Mouse (Mus musculus) intestine, embryonic 15.5 days (tissue): ENCODE measurements around the gene Dmd. TPM values are rescaled to one million over a fixed set of nuclear protein-coding genes. Genes with fewer than 3 reads are reported as not detected.

Source experiments
- ATAC-seq: fragments of 200-750 bp; cut with Nextera tagmentation; 2 replicates; pipeline ENCODE4 v1.8.0; 2017; ENCODE audit warnings: moderate TSS enrichment, moderate library complexity
- H3K27ac ChIP-seq: fragments of 300-500 bp; sonication (generic); 2 replicates; pipeline ENCODE4 v1.5.1; 2015; ENCODE audit warnings: mild to moderate bottlenecking, inconsistent platforms
- H3K27me3 ChIP-seq: fragments of 300-500 bp; sonication (generic); replicated peaks from 2 replicates; pipeline ENCODE4 v1.6.1; 2015; ENCODE audit warnings: inconsistent platforms
- H3K36me3 ChIP-seq: fragments of 300-500 bp; sonication (generic); 2 replicates; pipeline ENCODE4 v1.6.1; 2015; ENCODE audit warnings: inconsistent platforms
- H3K4me1 ChIP-seq: fragments of 300-500 bp; sonication (generic); replicated peaks from 2 replicates; pipeline ENCODE4 v1.6.1; 2015; ENCODE audit warnings: inconsistent platforms
- H3K4me2 ChIP-seq: fragments of 300-500 bp; sonication (generic); replicated peaks from 2 replicates; pipeline ENCODE4 v1.6.1; 2015; ENCODE audit warnings: mild to moderate bottlenecking, inconsistent platforms
- H3K4me3 ChIP-seq: fragments of 300-500 bp; sonication (generic); replicated peaks from 2 replicates; pipeline ENCODE4 v1.5.1; 2015; ENCODE audit warnings: inconsistent platforms
- H3K9ac ChIP-seq: fragments of 300-500 bp; sonication (generic); 2 replicates; pipeline ENCODE4 v1.6.1; 2015; ENCODE audit warnings: inconsistent platforms
- H3K9me3 ChIP-seq: fragments of 300-500 bp; sonication (generic); 2 replicates; pipeline ENCODE4 v1.6.1; 2016; ENCODE audit warnings: inconsistent platforms
- WGBS: fragments of 180-500 bp; shearing (Covaris S2); methylation state at CpG from one replicate; pipeline ENCODE4 v1.1.7; 2015; 5-methylcytosine and 5-hydroxymethylcytosine counted together
- polyA plus RNA-seq: library from polyadenylated mRNA; unstranded; fragments of >200 nt; fragmentation: Nextera tagmentation; extraction: Ambion mirVana; gene quantifications from 2 replicates; pipeline ENCODE4 v1.2.1, GENCODE M21; 2015

Dmd gene
- polyA plus RNA-seq, 1 experiment from 2014 or later: 22.3 TPM

DNA sequence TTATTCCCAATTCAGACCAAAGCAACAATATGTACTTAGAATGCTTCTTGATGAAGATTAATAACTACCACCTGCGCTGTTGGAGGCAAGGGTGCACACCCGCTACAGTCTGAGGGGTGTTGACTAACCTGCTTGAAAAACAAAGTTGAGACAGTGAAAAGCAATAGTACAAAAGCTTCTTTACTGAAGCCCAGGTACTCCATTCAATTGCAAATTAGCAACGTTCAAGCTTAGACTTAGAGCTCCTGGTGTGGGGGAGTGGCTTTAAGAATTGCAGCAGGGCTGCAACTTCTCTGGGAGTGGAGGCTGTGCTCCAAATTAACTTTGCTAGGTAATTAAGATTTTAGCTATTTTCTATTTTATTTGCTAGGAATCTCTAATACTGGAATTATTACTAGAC is 1495.3 kb downstream of the Dmd start:
- WGBS: 56% methylated on average over 3 of the region's 3 CpGs
- Histone ChIP-seq H3K9ac (no peak overlapping the region), H3K4me2 (no peak overlapping the region), H3K4me3 (no peak overlapping the region), H3K36me3 (no peaks in the 10 kb centered on the region), H3K4me1 (no peaks in the 10 kb centered on the region), H3K27me3 (no peaks in the 10 kb centered on the region), H3K9me3 (no peaks in the 10 kb centered on the region), H3K27ac (no peak overlapping the region)
- no peak for ATAC-seq

DNA sequence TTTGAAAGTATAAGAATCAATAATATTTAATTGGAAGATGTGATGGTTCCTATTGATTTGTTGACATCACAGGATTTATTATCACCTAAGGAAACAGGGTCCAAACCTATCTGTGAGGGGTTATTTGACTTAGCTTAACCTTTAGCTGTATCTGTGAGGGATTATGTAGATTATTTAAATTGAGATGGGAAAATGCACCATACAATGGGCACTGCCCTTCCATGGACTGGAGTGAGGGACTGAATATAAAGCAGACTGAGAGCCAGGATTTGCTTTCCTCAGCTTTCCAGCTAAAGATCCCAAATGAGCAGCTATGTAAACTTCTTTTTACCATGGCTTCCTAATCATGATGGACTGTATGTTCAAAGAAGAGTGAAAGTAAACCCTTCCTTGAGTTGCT is 1496.0 kb downstream of the Dmd start:
- Histone ChIP-seq H3K9ac (no peak overlapping the region), H3K4me2 (no peak overlapping the region), H3K4me3 (no peak overlapping the region), H3K36me3 (no peaks in the 10 kb centered on the region), H3K27me3 (no peaks in the 10 kb centered on the region), H3K27ac (no peak overlapping the region), H3K9me3 (no peaks in the 10 kb centered on the region), H3K4me1 (no peaks in the 10 kb centered on the region)
- ATAC-seq: no peak

DNA sequence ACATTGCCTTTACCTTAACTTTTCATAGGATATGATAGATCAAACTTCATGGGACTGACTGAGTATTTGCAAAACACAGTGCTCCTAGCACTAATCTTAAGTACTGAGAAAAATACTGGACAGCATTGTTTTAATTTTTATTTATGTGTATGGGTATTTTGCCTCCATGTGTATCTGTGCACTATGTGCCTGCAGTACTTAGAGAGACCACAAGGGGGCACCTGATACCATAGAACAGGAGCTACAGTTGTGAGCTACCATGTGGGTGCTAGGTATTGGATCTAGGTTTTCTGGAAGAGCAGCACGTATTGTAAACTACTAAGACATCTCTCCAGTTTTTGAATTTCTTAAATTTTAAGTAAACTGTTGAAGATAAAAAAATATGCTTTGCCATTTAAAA is 1505.8 kb downstream of the Dmd start:
- WGBS: 84% methylated on average over 1 of the region's 1 CpGs
- H3K36me3 ChIP-seq: no peaks in the 10 kb centered on the region
- H3K9ac ChIP-seq: no peak overlapping the region
- no peak overlapping the region for H3K4me2 ChIP-seq
- H3K4me3 ChIP-seq: no peak overlapping the region
- no peak overlapping the region for H3K27ac ChIP-seq
- no peaks in the 10 kb centered on the region for H3K27me3 ChIP-seq
- no peaks in the 10 kb centered on the region for H3K9me3 ChIP-seq
- ATAC-seq: no peak
- no peaks in the 10 kb centered on the region for H3K4me1 ChIP-seq

DNA sequence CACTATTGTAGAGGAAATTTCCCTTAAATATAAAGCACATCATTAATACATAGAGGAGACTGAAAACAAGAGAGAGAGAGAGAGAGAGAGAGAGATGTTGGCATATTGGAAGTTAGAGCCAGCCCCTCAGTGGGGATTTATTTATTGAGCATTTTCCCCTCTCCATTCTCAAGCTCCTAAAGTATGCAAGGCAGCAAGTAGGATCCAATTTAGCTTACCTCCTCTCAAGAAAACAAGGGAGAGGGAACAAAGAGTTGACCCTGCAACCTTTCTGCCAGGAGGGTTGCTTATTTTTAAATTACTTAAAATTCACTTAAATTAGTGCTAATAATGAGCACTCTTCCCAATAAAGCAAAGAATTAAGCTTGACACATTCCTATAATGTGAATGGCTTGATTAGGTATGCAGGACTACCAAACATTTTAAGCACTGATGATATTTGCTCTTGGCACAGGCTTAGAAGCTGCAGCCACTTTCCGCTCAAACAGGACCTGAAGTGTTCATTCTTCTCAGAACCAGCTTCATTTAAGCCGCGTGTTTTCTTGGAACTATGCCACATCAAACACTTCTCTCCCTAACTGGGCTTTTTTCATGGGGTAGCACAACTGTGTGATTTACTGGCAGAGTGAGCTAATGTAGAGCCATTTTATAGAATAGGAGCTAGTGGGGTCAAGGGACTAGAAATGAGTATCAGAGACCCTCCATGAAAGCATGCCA is 1566.1 kb downstream of the Dmd start:
- H3K9me3 ChIP-seq: no peaks in the 10 kb centered on the region
- no peak for ATAC-seq
- H3K27me3 ChIP-seq: no peaks in the 10 kb centered on the region
- H3K4me3 ChIP-seq: no peak overlapping the region
- WGBS: 83% methylated on average over 3 of the region's 3 CpGs
- no peaks in the 10 kb centered on the region for H3K36me3 ChIP-seq
- H3K4me2 ChIP-seq: no peak overlapping the region
- no peak overlapping the region for H3K9ac ChIP-seq
- H3K27ac ChIP-seq: no peak overlapping the region
- H3K4me1 ChIP-seq: no peaks in the 10 kb centered on the region

DNA sequence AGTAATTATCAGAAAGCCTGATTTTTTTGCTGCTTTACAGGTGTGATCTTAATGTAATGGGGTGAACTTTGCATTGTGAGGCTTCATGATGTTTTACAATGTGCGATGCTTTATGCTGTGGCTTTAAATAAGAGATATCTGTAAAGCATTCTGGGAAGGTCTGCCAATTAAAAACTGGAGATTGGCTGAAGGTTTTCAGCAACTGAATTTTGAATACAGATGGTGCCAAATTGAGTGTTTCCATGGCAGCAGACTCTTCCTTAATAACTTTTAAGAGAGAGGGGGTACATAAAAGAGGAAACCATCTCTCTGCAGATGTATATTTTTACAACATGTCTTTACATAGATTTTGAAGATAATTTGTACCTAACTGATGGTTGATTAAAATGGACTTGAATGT is 1603.3 kb downstream of the Dmd start:
- H3K27me3 ChIP-seq: no peaks in the 10 kb centered on the region
- H3K4me1 ChIP-seq: no peaks in the 10 kb centered on the region
- H3K27ac ChIP-seq: no peak overlapping the region
- no peaks in the 10 kb centered on the region for H3K36me3 ChIP-seq
- 81% methylated on average over 1 of the region's 1 CpGs for WGBS
- H3K4me2 ChIP-seq: no peak overlapping the region
- ATAC-seq: no peak
- no peak overlapping the region for H3K4me3 ChIP-seq
- H3K9ac ChIP-seq: no peak overlapping the region
- H3K9me3 ChIP-seq: no peaks in the 10 kb centered on the region

DNA sequence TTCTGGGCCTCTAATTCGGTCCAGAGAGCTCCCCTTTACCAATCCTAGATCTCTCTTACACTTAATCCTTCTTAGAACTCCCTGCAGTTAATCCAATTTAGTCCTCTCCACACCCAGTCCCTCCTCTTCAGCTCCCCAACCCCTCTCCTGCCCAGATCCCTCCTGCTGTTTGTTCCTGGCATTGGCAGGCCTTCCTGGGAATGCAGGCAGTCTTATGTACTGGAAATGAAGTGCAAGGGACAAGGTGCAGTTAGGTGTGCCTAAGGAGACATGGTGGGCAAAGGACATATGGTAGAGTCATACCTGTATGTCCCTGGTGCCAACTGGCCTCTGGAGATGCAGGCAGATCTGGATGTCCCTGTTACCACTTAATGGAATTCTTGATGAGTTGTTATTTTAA is 1604.8 kb downstream of the Dmd start:
- WGBS: 27% methylated on average over 1 of the region's 1 CpGs
- no peaks in the 10 kb centered on the region for H3K4me1 ChIP-seq

DNA sequence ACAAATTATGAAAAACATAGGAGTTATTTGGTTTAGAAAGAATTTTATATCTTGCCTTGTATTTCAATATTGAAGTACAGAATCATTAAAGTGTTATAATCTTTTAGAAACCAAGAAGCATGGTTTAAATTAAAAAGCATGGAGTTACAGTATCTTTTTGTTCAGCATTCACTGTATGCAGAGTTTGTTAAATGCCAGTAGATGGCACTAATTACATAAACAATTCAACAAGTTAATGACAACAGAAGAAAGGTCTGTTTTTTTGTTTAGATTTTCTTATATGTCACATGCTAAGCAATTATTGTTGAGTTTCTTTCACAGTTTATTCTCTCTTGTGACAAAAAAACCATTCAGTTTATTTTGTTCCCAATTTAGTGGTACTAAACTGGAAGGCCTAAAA is 1649.8 kb downstream of the Dmd start:
- Histone ChIP-seq H3K4me2 (no peak overlapping the region), H3K4me3 (no peak overlapping the region), H3K36me3 (no peaks in the 10 kb centered on the region), H3K9me3 (no peaks in the 10 kb centered on the region), H3K9ac (no peak overlapping the region), H3K27ac (no peak overlapping the region), H3K27me3 (no peaks in the 10 kb centered on the region), H3K4me1 (no peaks in the 10 kb centered on the region)
- ATAC-seq: no peak

More for the DNA sequence above, 1604.8 kb downstream of the Dmd start:
- H3K27me3 ChIP-seq: no peaks in the 10 kb centered on the region
- no peak for ATAC-seq
- H3K9ac ChIP-seq: no peak overlapping the region
- H3K27ac ChIP-seq: no peak overlapping the region
- no peak overlapping the region for H3K4me2 ChIP-seq
- no peak overlapping the region for H3K4me3 ChIP-seq
- no peaks in the 10 kb centered on the region for H3K9me3 ChIP-seq
- H3K36me3 ChIP-seq: no peaks in the 10 kb centered on the region

DNA sequence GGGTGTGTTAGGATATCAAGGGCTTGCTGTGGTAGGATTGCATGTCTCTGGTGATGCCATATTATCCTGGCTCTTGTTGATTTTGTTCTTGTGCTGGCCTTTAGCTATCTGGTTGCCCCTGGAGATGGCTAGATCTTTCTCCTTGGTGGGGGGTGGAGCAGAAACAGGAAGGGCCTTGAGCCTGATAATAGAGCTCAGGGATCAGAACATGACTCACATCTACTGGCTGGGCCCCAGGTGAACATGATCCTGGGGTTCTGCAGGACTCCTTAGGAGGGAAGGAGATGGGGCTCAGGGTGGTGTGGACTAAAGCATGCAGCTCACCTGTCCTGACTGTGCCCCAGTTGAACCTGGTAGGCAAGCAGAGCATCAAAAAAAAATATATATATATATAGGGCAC is 1691.8 kb downstream of the Dmd start:
- Histone ChIP-seq H3K9ac (no peak overlapping the region), H3K27me3 (no peaks in the 10 kb centered on the region), H3K27ac (no peak overlapping the region), H3K4me1 (no peaks in the 10 kb centered on the region), H3K36me3 (no peaks in the 10 kb centered on the region), H3K9me3 (no peaks in the 10 kb centered on the region), H3K4me2 (no peak overlapping the region), H3K4me3 (no peak overlapping the region)
- ATAC-seq: no peak

DNA sequence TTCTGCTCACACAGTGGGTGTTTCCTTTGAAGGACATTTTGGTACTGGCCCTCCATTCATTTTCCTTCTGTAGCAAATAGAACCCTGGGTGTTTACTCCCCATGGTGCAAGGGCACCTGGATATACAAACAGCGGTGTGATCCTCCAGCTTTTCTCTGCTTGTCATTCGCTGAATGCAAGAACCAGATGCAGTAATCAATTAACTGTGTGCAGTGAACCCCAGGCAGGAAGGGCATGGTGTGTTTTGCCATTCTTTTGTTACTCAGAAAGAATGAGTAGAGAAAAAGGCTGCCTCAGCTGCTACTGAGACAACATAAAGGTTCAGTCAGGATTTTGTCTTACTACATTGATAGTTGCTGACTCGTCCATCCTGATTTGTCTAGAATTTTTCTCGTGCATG is 1799.0 kb downstream of the Dmd start:
- Histone ChIP-seq H3K27ac (no peak overlapping the region), H3K4me1 (no peaks in the 10 kb centered on the region), H3K4me2 (no peak overlapping the region), H3K27me3 (no peaks in the 10 kb centered on the region), H3K36me3 (no peaks in the 10 kb centered on the region), H3K9me3 (no peaks in the 10 kb centered on the region), H3K9ac (no peak overlapping the region), H3K4me3 (no peak overlapping the region)
- 56% methylated on average over 4 of the region's 4 CpGs for WGBS
- no peak for ATAC-seq

DNA sequence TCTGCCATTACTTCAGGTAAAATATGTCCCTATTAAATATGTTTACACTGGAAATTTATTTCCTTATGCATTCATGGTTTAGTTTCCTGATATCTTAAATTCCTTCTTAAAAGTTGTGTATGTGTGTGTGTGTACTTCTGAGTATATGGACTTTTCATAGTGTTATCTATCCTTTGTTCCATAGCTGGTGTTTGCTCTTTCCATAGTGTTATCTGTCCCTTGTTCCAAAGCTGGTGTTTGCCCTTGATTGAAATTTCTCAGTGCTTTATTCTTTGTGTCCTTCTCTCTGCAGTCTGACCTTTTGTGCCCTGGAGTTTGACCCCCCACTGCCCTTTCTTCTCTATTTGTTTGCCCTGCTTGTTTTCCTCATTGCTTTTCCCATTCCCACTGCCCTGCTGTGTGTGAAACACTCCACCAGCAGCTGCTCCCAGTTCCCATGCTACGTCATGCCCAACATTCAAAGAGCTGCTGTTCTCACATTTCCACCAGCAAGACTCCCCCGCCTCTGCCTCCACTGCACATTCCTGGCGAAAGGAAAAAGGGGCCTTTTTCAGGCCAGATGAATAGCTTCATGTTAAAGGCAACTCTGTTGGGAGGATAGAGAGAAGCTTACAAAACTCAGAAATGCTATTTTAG is 1911.5 kb downstream of the Dmd start:
- H3K4me2 ChIP-seq: no peak overlapping the region
- H3K27me3 ChIP-seq: no peaks in the 10 kb centered on the region
- no peaks in the 10 kb centered on the region for H3K9me3 ChIP-seq
- no peak overlapping the region for H3K9ac ChIP-seq
- H3K4me1 ChIP-seq: no peaks in the 10 kb centered on the region
- H3K36me3 ChIP-seq: no peaks in the 10 kb centered on the region
- H3K4me3 ChIP-seq: no peak overlapping the region
- H3K27ac ChIP-seq: no peak overlapping the region
- WGBS: 38% methylated on average over 3 of the region's 3 CpGs
- peak; percentile 87 for ATAC-seq

DNA sequence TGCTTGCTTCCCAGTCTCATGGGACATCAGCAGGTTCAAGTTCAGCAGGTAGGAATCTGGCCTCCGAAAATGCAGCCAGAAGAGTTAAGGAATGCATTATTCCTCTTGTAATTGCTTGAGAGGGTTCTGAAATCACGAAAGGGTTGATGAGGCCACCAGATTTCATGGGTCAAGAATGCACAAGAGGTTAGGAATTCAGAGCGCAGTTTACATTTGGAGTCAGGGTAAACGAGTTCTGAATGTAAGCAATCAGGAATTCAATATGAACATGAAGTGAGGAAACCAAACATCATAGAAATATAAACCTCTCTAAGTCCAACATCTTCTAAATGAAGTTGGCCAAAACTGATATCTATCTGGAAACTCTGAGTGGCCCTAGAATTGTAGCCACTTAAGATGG is 1924.4 kb downstream of the Dmd start:
- Histone ChIP-seq H3K4me1 (no peaks in the 10 kb centered on the region), H3K4me2 (no peak overlapping the region), H3K9ac (no peak overlapping the region), H3K4me3 (no peak overlapping the region), H3K9me3 (no peaks in the 10 kb centered on the region), H3K36me3 (no peaks in the 10 kb centered on the region), H3K27ac (no peak overlapping the region), H3K27me3 (no peaks in the 10 kb centered on the region)
- ATAC-seq: no peak
- 52% methylated on average over 4 of the region's 4 CpGs for WGBS

DNA sequence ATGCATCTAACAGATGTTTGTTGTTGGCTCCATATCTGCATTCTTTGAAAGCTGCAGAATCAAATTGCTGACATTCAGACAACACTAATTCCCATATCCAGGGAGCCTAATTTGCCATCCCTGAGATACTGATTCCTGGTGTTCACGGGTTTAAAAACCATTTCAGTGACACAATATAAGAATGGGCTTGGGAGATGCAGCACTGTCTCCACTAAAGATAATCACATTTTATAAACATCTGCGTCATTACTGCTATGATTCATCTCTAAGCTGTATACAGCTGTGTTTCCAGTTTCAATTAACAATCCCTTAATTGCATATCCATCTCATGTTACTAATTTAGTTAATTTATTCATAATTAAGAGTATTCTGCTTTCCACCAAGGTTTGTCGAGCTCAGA is 1929.5 kb downstream of the Dmd start:
- 54% methylated on average over 3 of the region's 3 CpGs for WGBS
- Histone ChIP-seq H3K27ac (no peak overlapping the region), H3K9me3 (no peaks in the 10 kb centered on the region), H3K4me1 (no peaks in the 10 kb centered on the region), H3K4me3 (no peak overlapping the region), H3K36me3 (no peaks in the 10 kb centered on the region), H3K9ac (no peak overlapping the region), H3K27me3 (no peaks in the 10 kb centered on the region), H3K4me2 (no peak overlapping the region)
- no peak for ATAC-seq

DNA sequence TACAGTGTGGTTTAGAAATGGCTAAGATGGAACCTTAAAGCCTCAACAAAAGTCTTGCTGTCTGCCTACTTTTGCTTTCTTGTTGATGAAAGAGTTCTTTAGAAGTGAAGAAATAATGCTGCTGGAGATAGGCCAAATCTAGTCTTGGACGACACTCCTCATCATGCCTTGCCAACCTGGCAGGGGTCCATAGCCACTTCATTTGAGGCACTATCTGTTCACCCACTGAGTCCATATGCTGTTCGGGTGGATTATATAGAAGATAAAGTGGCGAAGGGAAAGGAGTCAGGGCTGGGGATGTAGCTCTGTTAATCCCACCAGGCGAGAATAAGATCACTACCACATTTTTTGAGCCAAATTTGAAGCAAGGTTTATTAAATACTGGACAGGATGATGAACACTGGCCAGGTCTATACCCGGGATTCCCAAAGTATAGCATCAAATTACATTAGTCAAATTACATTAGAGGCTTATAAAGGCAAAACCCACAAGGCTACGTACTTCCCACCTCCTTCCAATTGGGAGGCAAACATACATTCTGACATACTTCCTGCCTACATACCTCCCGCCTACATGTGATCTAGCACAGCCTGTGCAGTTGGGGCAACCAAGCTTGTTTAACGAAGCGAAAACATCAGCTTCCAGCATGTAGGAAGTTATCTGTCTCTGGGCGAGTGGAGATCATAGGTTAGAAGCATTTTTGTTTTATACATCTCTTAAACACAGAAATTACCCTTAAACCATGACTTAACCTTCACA is 1984.2 kb downstream of the Dmd start:
- no peak for ATAC-seq
- H3K27me3 ChIP-seq: no peaks in the 10 kb centered on the region
- no peaks in the 10 kb centered on the region for H3K36me3 ChIP-seq
- H3K4me2 ChIP-seq: no peak overlapping the region
- WGBS: 83% methylated on average over 10 of the region's 10 CpGs
- H3K27ac ChIP-seq: no peak overlapping the region
- H3K4me3 ChIP-seq: no peak overlapping the region
- no peak overlapping the region for H3K9ac ChIP-seq
- no peaks in the 10 kb centered on the region for H3K9me3 ChIP-seq
- H3K4me1 ChIP-seq: no peaks in the 10 kb centered on the region
